In genomic region chr4:141765008-141765407, GRCm38 (mm10) we compare ENCODE assay signal across 21 mouse cellular contexts. TPM values are rescaled to one million over a fixed set of nuclear protein-coding genes. Genes with fewer than 3 reads are reported as not detected.
"Had no signal": no experiment of that assay in that cellular context is flagged by ENCODE, and none has a peak within 500 bp of the region (broad histone marks: within the 10 kb centered on the region; RNA-seq: fewer than 3 reads in every experiment).

No protein-coding gene starts in this region.

- H3K4me3 ChIP-seq: megakaryocyte, embryonic 14.5 days; midbrain, embryonic 13.5 days; midbrain, embryonic 15.5 days; neural tube, embryonic 12.5 days had no signal

- H3K4me1 ChIP-seq: neural tube, embryonic 12.5 days had no signal

- H3K27ac ChIP-seq: macrophage; midbrain, embryonic 13.5 days; midbrain, embryonic 15.5 days; neural tube, embryonic 12.5 days had no signal

- H3K4me2 ChIP-seq: lung, embryonic 14.5 days; midbrain, embryonic 11.5 days; midbrain, embryonic 13.5 days; midbrain, embryonic 15.5 days; neural tube, embryonic 12.5 days had no signal

- H3K9me3 ChIP-seq: megakaryocyte, embryonic 14.5 days; midbrain, embryonic 13.5 days; midbrain, embryonic 15.5 days; neural tube, embryonic 12.5 days had no signal

- H3K9ac ChIP-seq: liver, embryonic 14.5 days; lung, embryonic 14.5 days; midbrain, embryonic 13.5 days; midbrain, embryonic 15.5 days; neural tube, embryonic 12.5 days had no signal

- H3K27me3 ChIP-seq: megakaryocyte, embryonic 14.5 days; midbrain, embryonic 13.5 days; midbrain, embryonic 15.5 days; neural tube, embryonic 12.5 days had no signal

- ATAC-seq: midbrain, embryonic 13.5 days; midbrain, embryonic 15.5 days had no signal

- DNase-seq: lung, adult 18-20 months; lung, embryonic 14.5 days; lung, postnatal 10 days; lung, postnatal 36 days; right cerebral cortex, postnatal 14 days; thymus, adult 18-20 months; thymus, postnatal 14 days; thymus, postnatal 36 days had no signal

RNA-seq across cellular contexts. Expression of gene Agmat, which starts 18.5 kb away (rescaled TPM):
- total RNA-seq: megakaryocyte progenitor cell, adult 5-6 weeks; midbrain, postnatal 0 days; monocyte, adult 5-6 weeks; neutrophil, adult 5-6 weeks had no signal
- polyA plus RNA-seq: lung, embryonic 14.5 days; macrophage; midbrain, embryonic 11.5 days; midbrain, embryonic 13.5 days; midbrain, embryonic 15.5 days; midbrain, postnatal 0 days; neural tube, embryonic 12.5 days; neural tube, embryonic 14.5 days; stomach, embryonic 14.5 days had no signal
